Mouse (Mus musculus): ENCODE results near the gene Zfp383.
"Not testable (repeated sequence)": the region's sequence is repeated elsewhere in the genome, so short reads cannot be mapped to it uniquely, and the experiment has no call there.

Gene Zfp383

GRCm38 (mm10) chr7:29938856-29939255, 30.8 kb downstream of the Zfp383 start:
- DNase-seq (ENCODE audit: low read depth, low spot score), result no peak

GRCm38 (mm10) chr7:29941027-29941426, 33.0 kb downstream of the Zfp383 start:
- DNase-seq (ENCODE audit: low read depth, low spot score), result no peak

DNA sequence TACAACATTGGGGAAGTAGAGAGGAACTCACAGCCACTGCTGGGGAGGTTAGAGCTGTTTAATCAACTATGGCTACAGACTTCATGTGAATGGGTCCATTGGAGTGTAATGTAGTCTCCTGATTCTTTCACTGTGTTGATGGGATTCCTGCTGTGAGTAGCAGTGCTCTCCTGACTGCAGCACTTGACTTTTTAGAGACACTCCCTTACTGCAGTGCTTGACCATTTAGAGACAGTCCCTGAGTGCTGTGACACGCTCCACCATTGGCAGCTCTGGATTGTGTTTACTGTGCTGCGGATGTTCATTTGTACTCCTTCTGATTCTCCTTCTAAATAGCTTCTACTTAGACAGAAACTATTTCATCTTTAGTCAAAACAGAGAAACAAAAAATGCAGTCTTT, 34.7 kb downstream of the Zfp383 start:
- peak; percentile 87 for DNase-seq (ENCODE audit: low read depth, low spot score)

DNA sequence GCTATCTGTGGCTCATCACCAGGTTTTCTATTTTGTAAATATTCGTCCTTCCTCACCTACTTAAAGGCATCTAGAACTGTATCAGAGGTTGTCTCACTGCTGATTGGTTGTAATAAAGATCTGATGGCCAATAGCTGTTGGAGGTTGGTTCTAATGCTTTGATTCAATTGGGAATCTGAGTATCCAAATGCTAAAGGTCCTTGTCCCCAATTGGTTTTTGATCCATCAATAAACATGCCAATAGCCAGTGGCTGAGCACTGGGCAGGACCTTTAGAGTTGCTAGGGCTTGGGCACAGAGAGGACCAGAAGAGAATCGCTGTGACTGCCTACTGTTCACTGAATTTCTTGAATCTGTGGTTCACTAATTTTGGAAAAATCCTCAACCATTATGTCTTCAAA, 35.7 kb downstream of the Zfp383 start:
- DNase-seq (ENCODE audit: low read depth, low spot score), result peak; percentile 83

DNA sequence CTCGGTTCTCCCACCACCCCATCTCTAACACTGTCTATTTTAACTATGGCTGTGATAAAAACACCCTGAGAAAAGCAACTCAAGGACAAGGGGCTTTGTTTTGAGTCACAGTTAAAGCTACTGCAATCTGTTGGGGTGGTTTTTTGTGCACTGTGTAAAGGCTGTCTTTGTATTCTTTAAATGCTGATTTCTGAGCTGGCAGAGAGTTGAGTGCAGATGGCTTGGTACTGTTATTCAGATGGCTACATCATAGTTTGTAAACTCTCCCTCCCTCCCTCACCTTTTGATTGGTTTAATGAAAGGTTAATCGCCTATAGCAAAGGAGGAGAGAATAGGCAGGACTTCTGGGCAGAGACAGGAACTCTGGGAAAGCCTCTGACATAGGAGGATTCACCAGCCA, 36.2 kb downstream of the Zfp383 start:
- DNase-seq (ENCODE audit: low read depth, low spot score), result peak; percentile 93

GRCm38 (mm10) chr7:29953086-29953485, 45.1 kb downstream of the Zfp383 start:
- no peak for DNase-seq (ENCODE audit: low read depth, low spot score)

- peak; percentile 90 for DNase-seq (ENCODE audit: low read depth, low spot score)
Measured at GRCm38 (mm10) chr7:29953513-29954401, 45.7 kb downstream of the Zfp383 start, which contains the start of gene Zfp74. Gene Zfp74, minus strand, starts transcription at chr7:29954089.

DNA sequence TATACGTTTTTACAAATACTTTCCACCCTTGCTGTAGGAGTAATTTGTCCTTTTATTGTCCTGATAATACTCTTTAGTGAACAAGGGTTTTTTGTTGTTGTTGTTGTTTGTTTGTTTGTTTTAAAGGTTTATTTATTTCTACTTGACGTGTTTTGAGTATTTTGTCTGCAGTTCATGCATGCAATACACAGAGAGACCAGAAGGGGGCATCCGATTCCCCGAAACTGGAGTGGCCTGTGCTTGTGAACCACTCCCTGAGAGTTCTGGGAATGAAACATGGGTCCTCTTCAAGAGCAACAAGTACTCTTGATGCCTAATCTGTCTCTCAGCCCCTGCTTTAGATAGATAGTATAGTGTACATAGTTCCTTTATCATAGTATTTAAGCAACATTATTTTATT, 46.7 kb downstream of the Zfp383 start:
- peak; percentile 83 for DNase-seq (ENCODE audit: low read depth, low spot score)

DNA sequence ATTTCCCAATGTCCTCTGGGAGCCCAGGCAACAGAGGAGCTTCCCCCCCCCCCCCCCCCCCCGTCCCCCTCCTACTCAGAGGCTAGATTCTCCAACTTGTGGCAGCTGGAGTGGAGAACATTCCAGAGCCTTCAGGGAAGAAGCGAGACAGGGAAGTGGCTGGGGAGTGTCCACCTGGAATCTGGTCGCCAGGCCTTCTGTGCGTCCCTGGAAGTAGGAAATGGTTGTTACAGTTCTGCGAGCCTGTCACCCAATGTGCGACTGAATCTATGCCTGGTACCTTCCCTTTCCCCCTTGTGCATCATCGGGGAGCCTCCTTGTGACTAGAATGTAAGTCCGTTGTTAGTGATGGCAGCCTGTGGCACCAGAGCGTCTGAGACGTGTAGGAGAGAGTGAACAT, 48.2 kb downstream of the Zfp383 start:
- no peak for DNase-seq (ENCODE audit: low read depth, low spot score)

DNA sequence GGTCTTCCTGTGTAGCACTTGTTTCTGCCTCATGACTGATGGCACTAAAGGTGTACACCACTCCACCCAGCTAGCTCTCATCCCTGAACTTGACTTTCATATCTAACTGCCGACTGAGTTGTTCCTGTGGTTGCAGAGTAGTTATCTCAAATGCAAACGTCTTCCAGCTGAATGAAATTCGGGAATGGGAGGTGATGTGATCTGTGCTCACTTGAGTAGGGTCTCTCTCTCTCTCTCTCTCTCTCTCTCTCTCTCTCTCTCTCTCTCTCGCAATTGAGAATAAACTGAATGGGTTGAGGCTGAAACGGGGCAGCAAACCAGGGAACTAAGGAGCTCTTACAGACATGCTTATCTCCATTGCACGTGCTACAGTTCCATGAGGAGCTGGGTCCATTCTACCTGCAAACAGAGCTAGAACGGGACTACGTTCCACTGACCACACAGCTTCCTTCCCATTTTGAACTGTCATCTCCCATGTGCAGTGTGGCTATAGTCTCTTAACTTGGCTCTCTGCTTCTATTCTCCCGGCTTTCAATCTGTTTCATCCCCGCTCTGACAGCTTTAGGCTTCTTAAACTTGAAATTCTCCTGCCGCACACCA, 50.2 kb downstream of the Zfp383 start:
- DNase-seq (ENCODE audit: low read depth, low spot score), result no peak

DNA sequence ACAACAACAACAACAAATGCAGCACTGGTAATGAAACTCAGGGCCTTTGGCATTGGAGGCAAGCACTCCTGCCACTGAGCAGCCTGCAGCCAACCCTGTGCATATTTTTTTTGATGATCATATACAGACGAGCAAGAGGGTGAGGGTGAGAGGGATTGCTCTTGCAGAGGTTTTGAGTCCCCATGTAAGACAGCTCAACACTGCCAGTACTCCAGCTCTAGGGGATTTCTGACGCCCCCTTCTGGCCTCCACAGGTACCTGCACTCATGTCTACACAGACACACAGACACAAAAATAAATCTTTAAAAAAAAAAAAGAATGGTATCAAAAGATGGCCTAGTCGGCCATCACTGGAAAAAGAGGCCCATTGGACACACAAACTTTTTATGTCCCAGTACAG, 51.0 kb downstream of the Zfp383 start:
- DNase-seq (ENCODE audit: low read depth, low spot score), result peak; percentile 47

DNA sequence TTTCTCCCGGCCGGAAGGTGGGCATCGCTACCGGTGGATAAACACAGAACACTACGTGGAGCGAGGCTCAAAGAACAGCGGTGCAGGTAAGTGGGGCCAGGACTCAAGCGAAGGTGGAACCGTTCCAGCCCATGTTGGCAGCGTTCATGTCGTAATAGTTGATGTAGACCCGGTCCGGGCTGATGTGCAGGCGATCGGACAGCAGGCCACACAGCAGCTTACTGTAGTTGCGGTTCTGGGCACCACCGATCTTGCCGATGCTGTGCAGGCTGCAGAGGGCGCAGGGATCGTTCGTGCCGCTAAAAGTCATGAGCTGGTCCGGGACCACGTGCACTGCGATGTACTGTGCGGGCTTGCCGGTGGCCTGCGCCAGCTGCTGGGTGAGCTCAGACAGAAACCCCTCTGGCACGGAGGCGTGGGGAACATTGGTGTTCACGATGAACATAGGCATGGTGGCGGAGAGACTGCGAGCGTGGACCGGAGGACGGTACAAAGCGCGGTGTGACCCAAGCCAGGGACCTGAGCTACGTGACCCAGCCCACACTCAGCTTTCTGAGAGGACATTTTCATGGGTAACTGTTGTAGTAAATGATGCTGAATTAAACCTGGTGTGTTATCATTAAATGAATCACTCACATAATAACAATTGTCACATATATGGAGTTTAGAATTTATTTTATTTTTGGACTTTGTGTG, 57.2 kb downstream of the Zfp383 start:
- DNase-seq (ENCODE audit: low read depth, low spot score), result not testable (repeated sequence)

All from ES-CJ7 (cell line).